Mouse (Mus musculus): ENCODE measurements around the gene Abca13. TPM values are rescaled to one million over a fixed set of nuclear protein-coding genes. Genes with fewer than 3 reads are reported as not detected.
A peak's percentile ranks its signal among the peaks of the same experiment; 100 is the strongest.
"Not testable (repeated sequence)": the region's sequence is repeated elsewhere in the genome, so short reads cannot be mapped to it uniquely, and the experiment has no call there.

Abca13 gene
- total RNA-seq, 2 experiments from 2014 or later: 0.02 TPM; not detected in 1

GRCm38 (mm10) chr11:9285759-9286158 is 94.0 kb downstream of the Abca13 start:
- DNase-seq (ENCODE audit: low spot score): no peak

- DNase-seq (ENCODE audit: low spot score): no peak
Observed at GRCm38 (mm10) chr11:9291168-9291567, 99.4 kb downstream of the Abca13 start.

- no peak for DNase-seq (ENCODE audit: low spot score)
Observed at GRCm38 (mm10) chr11:9299615-9300014, 107.9 kb downstream of the Abca13 start.

GRCm38 (mm10) chr11:9305450-9305849 is 113.7 kb downstream of the Abca13 start:
- no peak for DNase-seq (ENCODE audit: low spot score)

GRCm38 (mm10) chr11:9316545-9316944 is 124.8 kb downstream of the Abca13 start:
- DNase-seq (ENCODE audit: low spot score): no peak

GRCm38 (mm10) chr11:9317076-9317929 is 125.6 kb downstream of the Abca13 start:
- peak; percentile 27 for DNase-seq (ENCODE audit: low spot score)

GRCm38 (mm10) chr11:9338151-9338550 is 146.4 kb downstream of the Abca13 start:
- no peak for DNase-seq (ENCODE audit: low spot score)

- no peak for DNase-seq (ENCODE audit: low spot score)
Observed at GRCm38 (mm10) chr11:9347724-9348123, 156.0 kb downstream of the Abca13 start.

- DNase-seq (ENCODE audit: low spot score): no peak
Observed at GRCm38 (mm10) chr11:9373160-9373559, 181.4 kb downstream of the Abca13 start.

- DNase-seq (ENCODE audit: low spot score): not testable (repeated sequence)
Observed at GRCm38 (mm10) chr11:9374426-9374825, 182.7 kb downstream of the Abca13 start.

GRCm38 (mm10) chr11:9388520-9388919 is 196.8 kb downstream of the Abca13 start:
- no peak for DNase-seq (ENCODE audit: low spot score)

GRCm38 (mm10) chr11:9416946-9417345 is 225.2 kb downstream of the Abca13 start:
- no peak for DNase-seq (ENCODE audit: low spot score)

GRCm38 (mm10) chr11:9420205-9420604 is 228.5 kb downstream of the Abca13 start:
- DNase-seq (ENCODE audit: low spot score): no peak

GRCm38 (mm10) chr11:9427411-9427810 is 235.7 kb downstream of the Abca13 start:
- no peak for DNase-seq (ENCODE audit: low spot score)

GRCm38 (mm10) chr11:9432807-9433206 is 241.1 kb downstream of the Abca13 start:
- DNase-seq (ENCODE audit: low spot score): no peak

GRCm38 (mm10) chr11:9436617-9437016 is 244.9 kb downstream of the Abca13 start:
- DNase-seq (ENCODE audit: low spot score): no peak

GRCm38 (mm10) chr11:9439781-9440180 is 248.0 kb downstream of the Abca13 start:
- DNase-seq (ENCODE audit: low spot score): no peak

- no peak for DNase-seq (ENCODE audit: low spot score)
Observed at GRCm38 (mm10) chr11:9441192-9441591, 249.4 kb downstream of the Abca13 start.

- DNase-seq (ENCODE audit: low spot score): no peak
Observed at GRCm38 (mm10) chr11:9472400-9472799, 280.7 kb downstream of the Abca13 start.

GRCm38 (mm10) chr11:9481511-9481910 is 289.8 kb downstream of the Abca13 start:
- no peak for DNase-seq (ENCODE audit: low spot score)

GRCm38 (mm10) chr11:9500326-9501142 is 308.8 kb downstream of the Abca13 start:
- no peak for DNase-seq (ENCODE audit: low spot score)

- DNase-seq (ENCODE audit: low spot score): not testable (repeated sequence)
Observed at GRCm38 (mm10) chr11:9514966-9515365, 323.2 kb downstream of the Abca13 start.
